Mouse (Mus musculus) CH12.LX (cell line): Measurements from ENCODE around the gene Slc22a13. TPM values are rescaled to one million over a fixed set of nuclear protein-coding genes. Genes with fewer than 3 reads are reported as not detected.
A peak's percentile ranks its signal among the peaks of the same experiment; 100 is the strongest.

Experiments
- DNase-seq: peaks from one replicate; pipeline ENCODE4 v3.0.0-alpha.2; 2013; ENCODE audit errors: extremely low read depth
- H3K27ac ChIP-seq: 2 replicates; pipeline ENCODE4 v1.5.1; 2012; ENCODE audit warnings: low read depth, mild to moderate bottlenecking, control low read depth, moderate library complexity; ENCODE audit not compliant: insufficient read depth
- H3K27me3 ChIP-seq: replicated peaks from 2 replicates; pipeline ENCODE3; 2012; ENCODE audit warnings: inconsistent platforms
- H3K36me3 ChIP-seq, 2 experiments: replicated peaks in 1 of 2; 2 replicates each; pipeline versions ENCODE3 to v1.6.1; 2012; ENCODE audit warnings: inconsistent platforms in 1 of 2, low read length in 1 of 2, mild to moderate bottlenecking in 1 of 2, mixed read lengths in 1 of 2, moderate library complexity in 1 of 2; ENCODE audit not compliant: control insufficient read depth in 1 of 2, insufficient read depth in 1 of 2
- H3K4me1 ChIP-seq, 2 experiments: 2 replicates each; pipeline ENCODE4 v1.6.1; 2012; ENCODE audit warnings: inconsistent platforms in 1 of 2, moderate library complexity in 1 of 2; ENCODE audit not compliant: insufficient read depth in 2 of 2, control insufficient read depth in 1 of 2
- H3K4me2 ChIP-seq: 2 replicates; pipeline ENCODE4 v1.6.1; 2012; ENCODE audit warnings: low read depth, mild to moderate bottlenecking, control low read depth; ENCODE audit not compliant: poor library complexity, insufficient read depth, severe bottlenecking
- H3K4me3 ChIP-seq, 3 experiments: fragments of 150-350 bp in 1 of 3; sonication (generic) in 1 of 3; replicated peaks in 1 of 3; 2 replicates each; pipeline versions ENCODE3 to v1.5.1; 2011 to 2012; ENCODE audit warnings: low read depth in 2 of 3, low read length in 2 of 3, mild to moderate bottlenecking in 2 of 3, moderate library complexity in 2 of 3, control low read depth in 1 of 3, improper control_type of control experiment in 1 of 3, inconsistent platforms in 1 of 3, mixed read lengths in 1 of 3; ENCODE audit not compliant: poor library complexity in 1 of 3
- H3K79me2 ChIP-seq: replicated peaks from 2 replicates; pipeline ENCODE4 v1.6.1; 2012; ENCODE audit warnings: mild to moderate bottlenecking, moderate library complexity; ENCODE audit not compliant: control insufficient read depth, poor library complexity, insufficient read depth, severe bottlenecking; ENCODE audit errors: extremely low read depth
- H3K9ac ChIP-seq: 2 replicates; pipeline ENCODE4 v1.6.1; 2012; ENCODE audit warnings: low read depth, mild to moderate bottlenecking, control low read depth, moderate library complexity; ENCODE audit not compliant: insufficient read depth
- H3K9me3 ChIP-seq: replicated peaks from 2 replicates; pipeline ENCODE3; 2012; ENCODE audit warnings: low read length, inconsistent platforms, mixed read lengths
- BHLHE40 ChIP-seq: IDR thresholded peaks from 2 replicates; pipeline ENCODE4 v1.6.1; 2011; ENCODE audit warnings: mild to moderate bottlenecking, low read depth, low read length, improper control_type of control experiment
- CTCF ChIP-seq, 2 experiments: IDR thresholded peaks in 1 of 2; conservative IDR thresholded peaks in 1 of 2; 2 replicates each; pipeline ENCODE4 v1.5.1; 2011 to 2012; ENCODE audit warnings: low read depth in 2 of 2, low read length in 2 of 2, improper control_type of control experiment in 1 of 2, inconsistent platforms in 1 of 2, mild to moderate bottlenecking in 1 of 2, moderate library complexity in 1 of 2
- ELF1 ChIP-seq: IDR thresholded peaks from 2 replicates; pipeline ENCODE4 v1.6.1; 2014; ENCODE audit warnings: low read depth, mild to moderate bottlenecking, inconsistent platforms, low read length, improper control_type of control experiment
- EP300 ChIP-seq: IDR thresholded peaks from 2 replicates; pipeline ENCODE4 v1.6.1; 2011; ENCODE audit warnings: low read length, improper control_type of control experiment
- IRF4 ChIP-seq: IDR thresholded peaks from 2 replicates; pipeline ENCODE4 v1.6.1; 2014; ENCODE audit warnings: low read depth, mild to moderate bottlenecking, inconsistent platforms, low read length, improper control_type of control experiment
- KAT2A ChIP-seq: IDR thresholded peaks from 2 replicates; pipeline ENCODE4 v1.6.1; 2012; ENCODE audit warnings: low read length, improper control_type of control experiment, inconsistent platforms; ENCODE audit not compliant: insufficient replicate concordance
- MAFK ChIP-seq: IDR thresholded peaks from 2 replicates; pipeline ENCODE4 v1.6.1; 2011; ENCODE audit warnings: low read length, improper control_type of control experiment; ENCODE audit not compliant: insufficient replicate concordance
- MAZ ChIP-seq: IDR thresholded peaks from 2 replicates; pipeline ENCODE4 v1.6.1; 2012; ENCODE audit warnings: low read depth, mild to moderate bottlenecking, inconsistent platforms, low read length, improper control_type of control experiment, moderate library complexity
- MYC ChIP-seq: IDR thresholded peaks from 2 replicates; pipeline ENCODE4 v1.6.1; 2011; ENCODE audit warnings: low read depth, mild to moderate bottlenecking, improper control_type of control experiment, low read length
- NRF1 ChIP-seq: IDR thresholded peaks from 2 replicates; pipeline ENCODE4 v1.6.1; 2014; ENCODE audit warnings: low read depth, mild to moderate bottlenecking, inconsistent platforms, low read length, improper control_type of control experiment, moderate library complexity
- POLR2AphosphoS2 ChIP-seq: IDR thresholded peaks from 2 replicates; pipeline ENCODE4 v1.6.1; 2011; ENCODE audit warnings: low read depth, low read length, improper control_type of control experiment
- SIN3A ChIP-seq: IDR thresholded peaks from 2 replicates; pipeline ENCODE4 v1.6.1; 2012; ENCODE audit warnings: low read length, improper control_type of control experiment, inconsistent platforms
- TBP ChIP-seq: conservative IDR thresholded peaks from 2 replicates; pipeline ENCODE4 v1.6.1; 2011; ENCODE audit warnings: low read depth, low read length, improper control_type of control experiment
- TCF12 ChIP-seq: IDR thresholded peaks from 2 replicates; pipeline ENCODE4 v1.6.1; 2014; ENCODE audit warnings: low read depth, mild to moderate bottlenecking, inconsistent platforms, low read length, improper control_type of control experiment
- UBTF ChIP-seq: IDR thresholded peaks from 2 replicates; pipeline ENCODE4 v1.6.1; 2012; ENCODE audit warnings: low read depth, mild to moderate bottlenecking, inconsistent platforms, low read length, improper control_type of control experiment, moderate library complexity
- USF1 ChIP-seq: IDR thresholded peaks from 2 replicates; pipeline ENCODE4 v1.6.1; 2014; ENCODE audit warnings: low read depth, mild to moderate bottlenecking, inconsistent platforms, low read length, improper control_type of control experiment
- USF2 ChIP-seq: conservative IDR thresholded peaks from 2 replicates; pipeline ENCODE4 v1.6.1; 2011; ENCODE audit warnings: low read depth, low read length, improper control_type of control experiment
- ZC3H11A ChIP-seq: IDR thresholded peaks from 2 replicates; pipeline ENCODE4 v1.6.1; 2012; ENCODE audit warnings: low read depth, mild to moderate bottlenecking, inconsistent platforms, low read length, improper control_type of control experiment
- ZMIZ1 ChIP-seq: IDR thresholded peaks from 2 replicates; pipeline ENCODE4 v1.6.1; 2012; ENCODE audit warnings: low read depth, mild to moderate bottlenecking, inconsistent platforms, low read length, improper control_type of control experiment
- dilution Hi-C: fragments of 300-500 bp; cut with MboI; formaldehyde crosslinking; loops from 2 replicates; pipeline ENCODE4 v1.14.3; 2020; ENCODE audit warnings: low sequenced_read_pairs; ENCODE audit not compliant: extremely low pct_unique_long_range_greater_than_20kb, extremely low pct_ligation_motif_present
- in situ Hi-C: fragments of 300-500 bp; cut with MboI; formaldehyde crosslinking; loops from 3 replicates; pipeline ENCODE4 v1.14.3; 2019; ENCODE audit warnings: low sequenced_read_pairs, low pct_ligation_motif_present, low pct_unique_long_range_greater_than_20kb, mixed read lengths
- polyA plus RNA-seq: library from polyadenylated mRNA; unstranded; fragments of >175 nt; gene quantifications from 2 replicates; pipeline ENCODE4 v1.2.1, GENCODE M21; 2012; ENCODE audit warnings: low read depth; ENCODE audit not compliant: insufficient read length
- total RNA-seq, 2 experiments: library from RNA; depleted of rRNA; stranded (reverse); fragments of 300-350 nt in 1 of 2; fragments of >200 nt in 1 of 2; gene quantifications; 2 replicates each; pipeline ENCODE4 v1.2.3; 2012 to 2014

Slc22a13 gene
- total and polyA plus RNA-seq, 3 experiments = not detected

DNA sequence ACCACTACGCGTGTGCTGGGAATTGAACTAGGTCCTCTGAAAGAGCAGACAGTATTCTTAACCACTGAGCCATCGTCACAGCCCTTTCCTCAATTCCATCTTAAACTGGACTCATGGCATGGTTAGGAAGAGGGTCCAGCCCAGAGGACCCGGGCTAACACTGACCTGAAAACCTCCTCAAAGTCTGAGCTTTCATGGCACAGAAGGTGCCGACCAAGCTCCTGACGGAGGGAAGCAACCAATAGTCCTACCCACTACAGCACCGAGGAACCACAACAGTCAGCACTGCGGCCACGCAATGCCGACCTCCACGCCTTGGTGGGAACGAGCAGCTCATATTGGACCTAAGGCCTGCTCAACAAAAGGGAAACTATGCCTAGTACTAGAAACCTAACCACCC lies 47.3 kb upstream of the Slc22a13 start:
- dilution Hi-C loops = no loop called here

DNA sequence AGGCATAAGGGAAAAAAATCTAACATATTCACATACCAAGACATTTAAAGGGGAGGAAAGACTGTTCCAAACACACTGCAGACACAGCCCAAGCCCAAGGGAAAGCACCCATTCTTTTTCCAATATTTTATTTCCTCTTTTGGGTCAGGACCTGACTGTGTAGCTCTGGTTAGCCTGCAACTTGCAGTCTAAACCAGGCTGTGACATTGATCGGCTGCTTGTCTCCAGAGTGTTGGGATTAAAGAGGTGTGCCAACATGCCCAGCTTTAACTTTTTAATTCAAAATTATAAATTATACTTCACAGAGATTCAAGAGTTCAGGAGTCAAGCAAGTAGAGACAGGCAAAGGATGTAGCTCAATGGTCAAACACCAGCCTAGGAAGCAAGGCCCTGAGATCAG lies 46.2 kb upstream of the Slc22a13 start:
- in situ Hi-C loops (no loop called here), dilution Hi-C loops (no loop called here)
- DNase-seq = peak; percentile 41
- 0 out of 2 replicates have a peak overlapping the region, but pooled peaks have one; percentile 20 for H3K9ac ChIP-seq
- H3K79me2 ChIP-seq = no peaks in the 10 kb centered on the region
- peaks cover 7 to 54% of the 10 kb centered on the region in 2 experiments for H3K4me1 ChIP-seq
- H3K9me3 ChIP-seq = no peaks in the 10 kb centered on the region
- no peaks in the 10 kb centered on the region for H3K27me3 ChIP-seq
- no peak overlapping the region for H3K4me3 ChIP-seq
- peaks cover 27 to 60% of the 10 kb centered on the region in 2 experiments for H3K36me3 ChIP-seq
- H3K27ac ChIP-seq = no peak overlapping the region; the same call in 1 of the 2 replicates
- TF ChIP-seq IRF4 (peak; percentile 10; the same call in 1 of the 2 replicates), ZMIZ1 (no peak)
- no peak overlapping the region for H3K4me2 ChIP-seq

More for the DNA sequence above, 47.3 kb upstream of the Slc22a13 start:
- Histone ChIP-seq H3K27me3 (no peaks in the 10 kb centered on the region), H3K79me2 (no peaks in the 10 kb centered on the region), H3K36me3 (peaks cover 20 to 51% of the 10 kb centered on the region in 2 experiments), H3K4me3 (no peak overlapping the region), H3K9me3 (no peaks in the 10 kb centered on the region), H3K4me2 (no peak overlapping the region)
- no peak for TF ChIP-seq TCF12
- TF ChIP-seq MAZ = no peak
- TF ChIP-seq BHLHE40 = no peak
- no peak for TF ChIP-seq MYC
- no peak for TF ChIP-seq EP300
- TF ChIP-seq KAT2A = no peak
- TF ChIP-seq SIN3A = no peak
- TF ChIP-seq NRF1 = no peak
- no peak for TF ChIP-seq ELF1
- TF ChIP-seq USF2 = no peak
- TF ChIP-seq, all 38 proteins: peak for 0
- no peak for DNase-seq
- H3K4me1 ChIP-seq = peaks cover 9 to 64% of the 10 kb centered on the region in 2 experiments
- in situ Hi-C loops = no loop called here
- no peak overlapping the region for H3K27ac ChIP-seq
- H3K9ac ChIP-seq = no peak overlapping the region

DNA sequence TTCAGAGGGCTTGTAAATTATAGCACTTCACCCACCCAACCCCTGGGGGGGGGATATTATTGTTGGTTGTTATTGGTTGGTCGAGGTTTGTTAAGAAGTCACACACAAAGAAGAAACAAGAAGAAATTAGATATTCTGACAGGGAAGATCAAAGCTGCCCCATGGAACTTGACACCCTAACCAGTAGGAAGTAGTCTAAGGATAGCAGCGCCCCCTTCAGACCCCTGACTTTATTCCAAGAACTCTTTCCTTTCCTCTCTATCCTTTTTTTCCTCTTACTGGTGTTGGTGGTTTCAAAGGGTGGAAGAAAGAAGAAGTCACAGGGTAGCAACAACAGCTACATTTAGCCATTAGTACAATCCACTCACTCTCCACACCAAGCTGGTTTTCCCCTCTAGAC lies 45.3 kb upstream of the Slc22a13 start:
- in situ Hi-C loops (no loop called here), dilution Hi-C loops (no loop called here)
- Histone ChIP-seq H3K79me2 (no peaks in the 10 kb centered on the region), H3K9ac (peak overlapping the region; percentile 20; the same call in 1 of the 2 replicates), H3K4me3 (peak overlapping the region; percentile 18 to 33 (median 19)), H3K27ac (peak overlapping the region; percentile 60), H3K4me2 (peak overlapping the region; percentile 91), H3K4me1 (peaks cover 7 to 49% of the 10 kb centered on the region in 2 experiments), H3K9me3 (no peaks in the 10 kb centered on the region), H3K36me3 (peaks cover 25 to 62% of the 10 kb centered on the region in 2 experiments), H3K27me3 (no peaks in the 10 kb centered on the region)
- DNase-seq = no peak
- TF ChIP-seq MAFK (no peak), UBTF (no peak), EP300 (no peak), TCF12 (no peak), USF1 (no peak), ELF1 (0 out of 2 replicates have a peak, but pooled peaks have one; percentile 25), POLR2AphosphoS2 (no peak), NRF1 (no peak), CTCF (conservative IDR thresholded peaks at IDR 0.05 in 1 of 2, IDR thresholded peaks at IDR 0.05 in 1 of 2; ENCODE audit: low read depth in 2 of 2, low read length in 2 of 2) (peak in 1 of 2 experiments; percentile 50; a peak in 2 of 4 replicates), ZC3H11A (no peak), TBP (no peak), USF2 (no peak)
